Mouse (Mus musculus) left cerebral cortex, adult 8-10 months (tissue): ENCODE measurements around the gene Bub3. TPM values are rescaled to one million over a fixed set of nuclear protein-coding genes. Genes with fewer than 3 reads are reported as not detected.
A peak's percentile ranks its signal among the peaks of the same experiment; 100 is the strongest.

Experiments
- DNase-seq, 2 experiments: peaks; one replicate each; pipeline ENCODE4 v3.0.0; 2022; ENCODE audit warnings: low spot score in 2 of 2
- total RNA-seq, 4 experiments: library from RNA; stranded (reverse); gene quantifications; 2 replicates each; pipeline ENCODE4 v1.2.4; 2022

Gene Bub3
- total RNA-seq, 4 experiments from 2014 or later = 65.1 to 69.2 (median 65.9) TPM

GRCm38 (mm10) chr7:131555301-131556081 is 4.5 kb upstream of the Bub3 start:
- DNase-seq = no peak

DNA sequence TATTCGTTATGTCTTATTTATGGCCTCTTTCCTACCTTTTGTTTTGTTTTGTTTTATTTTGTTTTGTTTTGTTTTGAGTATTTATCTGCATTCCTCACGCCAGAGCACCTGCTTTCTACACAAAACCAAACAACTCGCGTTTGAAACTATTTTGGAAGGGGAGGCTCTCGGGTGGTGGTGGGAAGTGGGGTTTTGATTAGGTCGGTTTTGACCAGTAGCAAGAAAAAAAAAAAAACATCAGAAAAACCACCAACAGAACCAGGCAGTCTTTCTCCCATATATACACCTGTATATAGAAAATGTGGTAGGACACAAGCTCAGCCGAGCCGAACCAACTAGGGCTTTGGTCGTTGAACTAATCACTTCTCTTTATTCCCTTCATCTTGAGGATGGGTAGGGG is 3.9 kb upstream of the Bub3 start:
- no peak for DNase-seq

- no peak for DNase-seq
These were observed 3.3 kb upstream of the Bub3 start for GRCm38 (mm10) chr7:131556541-131557271.

- DNase-seq = no peak
These were observed 2.3 kb upstream of the Bub3 start for GRCm38 (mm10) chr7:131557751-131558150.

DNA sequence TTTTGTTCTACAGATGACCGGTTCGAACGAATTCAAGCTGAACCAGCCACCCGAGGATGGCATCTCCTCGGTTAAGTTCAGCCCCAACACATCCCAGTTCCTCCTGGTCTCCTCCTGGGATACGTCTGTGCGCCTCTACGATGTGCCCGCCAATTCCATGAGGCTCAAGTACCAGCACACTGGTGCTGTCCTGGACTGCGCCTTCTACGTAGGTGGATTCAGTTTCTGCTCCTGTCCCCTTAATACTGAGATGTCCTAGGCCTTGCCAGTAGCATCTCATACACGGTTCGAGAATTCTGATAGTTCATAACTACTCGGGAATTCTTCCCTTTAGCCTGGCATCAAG is 648 bp downstream of the Bub3 start:
- no peak for DNase-seq

GRCm38 (mm10) chr7:131575246-131575645 is 15.2 kb downstream of the Bub3 start:
- no peak for DNase-seq

DNA sequence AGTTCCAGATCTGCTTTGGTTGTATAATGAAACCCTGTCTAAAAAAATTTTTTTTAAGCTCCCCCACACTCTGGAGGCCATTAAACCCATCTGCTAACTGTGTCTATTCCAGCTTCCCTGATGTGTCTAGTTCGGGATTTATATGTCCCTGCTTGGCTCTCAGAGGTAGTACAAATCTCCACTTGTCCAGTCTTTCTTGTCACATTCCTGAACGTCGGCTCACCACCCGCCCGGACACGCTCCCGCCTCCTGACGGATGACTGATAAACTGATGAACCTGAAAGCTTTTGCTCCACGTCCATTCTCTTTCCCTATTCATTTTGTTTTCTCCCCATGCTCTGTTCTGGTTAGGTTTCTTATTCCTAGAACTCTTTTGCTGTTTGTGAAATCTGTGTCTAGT is 22.2 kb downstream of the Bub3 start:
- no peak for DNase-seq

DNA sequence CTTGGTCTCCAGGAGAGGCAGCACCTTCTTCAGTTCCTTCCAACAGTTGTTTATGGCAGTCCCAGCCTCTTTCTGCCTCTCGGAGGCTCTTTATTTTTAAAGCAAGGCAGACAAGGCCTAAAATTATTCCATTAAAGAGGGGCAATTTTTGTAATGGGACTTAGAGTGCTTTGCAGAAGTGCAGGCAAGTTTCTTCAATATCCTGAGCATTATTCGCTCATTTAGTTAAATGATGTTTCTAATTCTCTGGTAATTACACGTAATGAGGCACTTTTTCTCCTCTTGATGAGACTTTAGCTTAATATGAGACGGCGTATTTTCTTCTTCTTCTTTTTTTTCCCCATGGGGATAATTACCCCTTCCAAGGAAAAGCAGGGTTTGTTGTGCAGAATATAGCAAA is 25.5 kb downstream of the Bub3 start:
- no peak for DNase-seq

GRCm38 (mm10) chr7:131597779-131598482 is 37.9 kb downstream of the Bub3 start:
- DNase-seq = no peak

GRCm38 (mm10) chr7:131598483-131598824 is 38.4 kb downstream of the Bub3 start:
- peak in 1 of 2 experiments; percentile 39 for DNase-seq

DNA sequence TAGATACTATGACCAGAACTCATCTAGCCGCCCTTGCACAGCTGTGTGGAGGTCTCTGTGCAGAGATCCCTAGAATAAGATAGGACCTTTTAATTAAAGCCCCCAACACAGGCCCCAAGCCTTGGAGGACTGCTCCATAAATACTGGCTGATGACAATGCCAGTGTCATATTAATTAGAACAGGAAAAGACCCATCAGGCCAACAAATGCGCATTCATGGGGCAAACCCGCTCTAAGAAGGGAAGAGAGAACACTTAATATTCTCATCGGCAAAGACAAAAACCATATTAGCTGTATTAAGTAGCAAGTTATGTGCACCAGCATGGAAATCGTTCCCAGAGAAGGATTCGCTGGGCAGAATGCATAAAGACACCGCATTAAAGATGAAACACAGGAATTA is 42.1 kb downstream of the Bub3 start:
- DNase-seq = no peak

GRCm38 (mm10) chr7:131603186-131603585 is 43.2 kb downstream of the Bub3 start:
- DNase-seq = no peak

GRCm38 (mm10) chr7:131604946-131605345 is 44.9 kb downstream of the Bub3 start:
- no peak for DNase-seq

GRCm38 (mm10) chr7:131605481-131605880 is 45.5 kb downstream of the Bub3 start:
- no peak for DNase-seq

DNA sequence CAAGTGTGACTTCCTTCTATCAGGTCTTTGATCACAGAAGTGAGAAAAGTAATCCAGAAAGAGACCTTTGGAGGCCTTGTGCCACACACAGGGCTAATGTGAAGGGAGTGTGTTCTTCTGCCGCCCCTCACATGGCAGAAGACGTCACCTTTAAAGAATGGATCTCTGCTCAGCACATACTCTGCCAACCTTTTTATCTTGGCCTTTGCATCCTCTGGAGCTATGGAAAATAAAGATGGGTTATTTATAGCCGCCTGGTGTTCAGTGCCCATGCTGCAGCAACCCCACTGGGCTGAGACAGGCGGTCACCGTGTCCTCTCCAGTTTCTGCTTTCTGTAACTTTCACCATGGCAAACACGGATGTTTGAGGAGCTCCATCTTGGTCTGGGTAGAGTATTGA is 48.0 kb downstream of the Bub3 start:
- no peak for DNase-seq

- DNase-seq = no peak
These were observed 49.7 kb downstream of the Bub3 start for GRCm38 (mm10) chr7:131609677-131610076.

Other genes starting within 250 kb of the Bub3 start
- gene Cuzd1, start 237.9 kb upstream of the Bub3 start, total RNA-seq = not detected
- gene Fam24b, start 230.7 kb upstream of the Bub3 start, total RNA-seq = not detected
- not detected for gene Fam24a, start 226.4 kb upstream of the Bub3 start, total RNA-seq
- gene 2310057M21Rik, start 197.5 kb upstream of the Bub3 start, total RNA-seq = 10 to 100 TPM; 23.2 to 36.4 (median 29.9) TPM
- gene Pstk, start 189.1 kb upstream of the Bub3 start, total RNA-seq = 10 to 100 TPM; 45.8 to 55.0 (median 50.0) TPM
- 10 to 100 TPM; 43.2 to 52.2 (median 48.8) TPM for gene Ikzf5, start 149.7 kb upstream of the Bub3 start, total RNA-seq
- 100 to 1,000 TPM in 1 of 4 experiments, 10 to 100 TPM in 3; 76.8 to 109 (median 82.3) TPM for gene Acadsb, start 149.6 kb upstream of the Bub3 start, total RNA-seq
- not detected for gene Hmx3, start 17.4 kb upstream of the Bub3 start, total RNA-seq
- not detected for gene Hmx2, start 11.4 kb upstream of the Bub3 start, total RNA-seq